23 mouse cellular contexts compared by ENCODE assay signal in genomic region chr19:10126479-10127250, GRCm38 (mm10). TPM values are rescaled to one million over a fixed set of nuclear protein-coding genes. Genes with fewer than 3 reads are reported as not detected.
DNase-seq lines count a peak whose midpoint lies in the region; ATAC-seq and TF ChIP-seq lines count a peak whose summit lies in the region.
"Had no signal": no experiment of that assay in that cellular context is flagged by ENCODE, and none has a peak within 500 bp of the region (broad histone marks: within the 10 kb centered on the region; RNA-seq: fewer than 3 reads in every experiment).

No protein-coding gene starts in this region.

- H3K4me2 ChIP-seq in hindbrain, postnatal 0 days (ENCODE audit: low read depth, low read length) = no peak overlapping the region
- H3K4me2 ChIP-seq in hindbrain, embryonic 11.5 days (replicated peaks; ENCODE audit: low read depth, low read length) = no peak overlapping the region
- H3K4me2 ChIP-seq in liver, embryonic 11.5 days = no peak overlapping the region
- H3K4me2 ChIP-seq: embryonic facial prominence, embryonic 15.5 days; forebrain, embryonic 15.5 days; heart, embryonic 15.5 days; midbrain, embryonic 13.5 days; stomach, embryonic 15.5 days had no signal

- no peaks in the 10 kb centered on the region for H3K9me3 ChIP-seq in hindbrain, postnatal 0 days (ENCODE audit: low read length)
- H3K9me3 ChIP-seq in hindbrain, embryonic 11.5 days (ENCODE audit: control insufficient read depth, low read length) = no peaks in the 10 kb centered on the region
- no peaks in the 10 kb centered on the region for H3K9me3 ChIP-seq in liver, embryonic 11.5 days (ENCODE audit: control insufficient read depth, low read length)
- H3K9me3 ChIP-seq: embryonic facial prominence, embryonic 15.5 days; forebrain, embryonic 15.5 days; heart, embryonic 15.5 days; midbrain, embryonic 13.5 days; stomach, embryonic 15.5 days had no signal

- H3K36me3 ChIP-seq in hindbrain, postnatal 0 days (ENCODE audit: insufficient read depth, low read length) = no peaks in the 10 kb centered on the region
- no peaks in the 10 kb centered on the region for H3K36me3 ChIP-seq in hindbrain, embryonic 11.5 days (ENCODE audit: control insufficient read depth, insufficient read depth, low read length)
- no peaks in the 10 kb centered on the region for H3K36me3 ChIP-seq in liver, adult 2 months (ENCODE audit: control insufficient read depth, insufficient read depth, low read length)
- no peaks in the 10 kb centered on the region for H3K36me3 ChIP-seq in liver, embryonic 11.5 days (ENCODE audit: control insufficient read depth, insufficient read depth, low read length)
- H3K36me3 ChIP-seq: embryonic facial prominence, embryonic 15.5 days; forebrain, embryonic 15.5 days; heart, embryonic 15.5 days; midbrain, embryonic 13.5 days; stomach, embryonic 15.5 days had no signal

- DNase-seq in adrenal gland, adult 2 months = peak; percentile 69
- no peak for DNase-seq in adrenal gland, postnatal 14 days
- peak; percentile 17 for DNase-seq in hindbrain, postnatal 0 days (ENCODE audit: low spot score)
- no peak for DNase-seq in hindbrain, embryonic 11.5 days (ENCODE audit: low spot score)
- peak; percentile 96 for DNase-seq in liver, adult 2 months (ENCODE audit: extremely low read depth, low read depth, low spot score)
- no peak for DNase-seq in liver, embryonic 11.5 days (ENCODE audit: low spot score)
- peak; percentile 30 for DNase-seq in Muller cell, postnatal 12 days (ENCODE audit: inconsistent ontology term)
- no peak for DNase-seq in gastrocnemius, postnatal 10 days
- DNase-seq: cerebellum, adult 8-10 months; gastrocnemius, postnatal 14 days; heart, postnatal 36 days; kidney, adult 11 months; kidney, postnatal 14 days; layer of hippocampus, postnatal 36 days; thymus, postnatal 25 days had no signal

- H3K4me1 ChIP-seq in hindbrain, postnatal 0 days (ENCODE audit: insufficient read depth, low read length) = no peaks in the 10 kb centered on the region
- no peaks in the 10 kb centered on the region for H3K4me1 ChIP-seq in hindbrain, embryonic 11.5 days (replicated peaks; ENCODE audit: control insufficient read depth, insufficient read depth, low read length)
- peaks cover 18% of the 10 kb centered on the region for H3K4me1 ChIP-seq in liver, adult 2 months (ENCODE audit: control insufficient read depth, insufficient read depth, low read length)
- no peaks in the 10 kb centered on the region for H3K4me1 ChIP-seq in liver, embryonic 11.5 days (replicated peaks; ENCODE audit: control insufficient read depth, insufficient read depth, low read length)
- H3K4me1 ChIP-seq: embryonic facial prominence, embryonic 15.5 days; forebrain, embryonic 15.5 days; heart, embryonic 15.5 days; midbrain, embryonic 13.5 days had no signal

- no peak overlapping the region for H3K4me3 ChIP-seq in hindbrain, postnatal 0 days (ENCODE audit: low read length)
- no peak overlapping the region for H3K4me3 ChIP-seq in hindbrain, embryonic 11.5 days (ENCODE audit: low read depth, low read length)
- H3K4me3 ChIP-seq in liver, adult 2 months (ENCODE audit: insufficient read depth, low read depth, low read length) = no peak overlapping the region
- no peak overlapping the region for H3K4me3 ChIP-seq in liver, embryonic 11.5 days (ENCODE audit: low read depth, low read length)
- H3K4me3 ChIP-seq: embryonic facial prominence, embryonic 15.5 days; forebrain, embryonic 15.5 days; heart, embryonic 15.5 days; megakaryocyte, embryonic 14.5 days; midbrain, embryonic 13.5 days; stomach, embryonic 15.5 days had no signal

- H3K27ac ChIP-seq in hindbrain, postnatal 0 days = no peak overlapping the region
- H3K27ac ChIP-seq in hindbrain, embryonic 11.5 days (ENCODE audit: low read depth, low read length) = no peak overlapping the region
- peak overlapping the region; percentile 96 for H3K27ac ChIP-seq in liver, adult 2 months (replicated peaks; ENCODE audit: insufficient read depth, low read depth, low read length)
- no peak overlapping the region for H3K27ac ChIP-seq in liver, embryonic 11.5 days (ENCODE audit: low read depth, low read length)
- H3K27ac ChIP-seq: embryonic facial prominence, embryonic 15.5 days; forebrain, embryonic 15.5 days; heart, embryonic 15.5 days; midbrain, embryonic 13.5 days; stomach, embryonic 15.5 days had no signal

- no peak for TF ChIP-seq CTCF in hindbrain, postnatal 0 days (IDR thresholded peaks at IDR 0.05; ENCODE audit: low read depth)
- no peak for TF ChIP-seq CTCF in liver, adult 2 months (IDR thresholded peaks at IDR 0.05; ENCODE audit: low read depth, low read length)

- H3K9ac ChIP-seq in hindbrain, postnatal 0 days (replicated peaks; ENCODE audit: low read length) = no peak overlapping the region
- no peak overlapping the region for H3K9ac ChIP-seq in hindbrain, embryonic 11.5 days (ENCODE audit: low read depth, low read length)
- peak overlapping the region; percentile 29; the same call in 1 of the 2 replicates for H3K9ac ChIP-seq in liver, adult 2 months (ENCODE audit: low read depth, low read length)
- no peak overlapping the region for H3K9ac ChIP-seq in liver, embryonic 11.5 days (ENCODE audit: low read depth, low read length)
- H3K9ac ChIP-seq: embryonic facial prominence, embryonic 15.5 days; forebrain, embryonic 15.5 days; heart, embryonic 15.5 days; midbrain, embryonic 13.5 days; stomach, embryonic 15.5 days had no signal

- H3K27me3 ChIP-seq in hindbrain, postnatal 0 days (ENCODE audit: insufficient read depth, low read length) = no peaks in the 10 kb centered on the region
- H3K27me3 ChIP-seq in hindbrain, embryonic 11.5 days (ENCODE audit: control insufficient read depth, insufficient read depth, low read length) = no peaks in the 10 kb centered on the region
- H3K27me3 ChIP-seq in liver, adult 2 months (ENCODE audit: control insufficient read depth, insufficient read depth, low read length) = no peaks in the 10 kb centered on the region
- no peaks in the 10 kb centered on the region for H3K27me3 ChIP-seq in liver, embryonic 11.5 days (replicated peaks; ENCODE audit: control insufficient read depth, insufficient read depth, low read length)
- H3K27me3 ChIP-seq: embryonic facial prominence, embryonic 15.5 days; forebrain, embryonic 15.5 days; heart, embryonic 15.5 days; midbrain, embryonic 13.5 days; stomach, embryonic 15.5 days had no signal

- no peak for TF ChIP-seq POLR2A in liver, adult 2 months (IDR thresholded peaks at IDR 0.05; ENCODE audit: extremely low read depth, insufficient read depth, low read length)

- peak; percentile 45; the same call in 1 of the 2 replicates for ATAC-seq in hindbrain, postnatal 0 days
- ATAC-seq in hindbrain, embryonic 11.5 days (ENCODE audit: low FRiP score) = no peak
- ATAC-seq in liver, embryonic 11.5 days (replicated peaks; ENCODE audit: low FRiP score) = no peak
- ATAC-seq: activated CD4-positive, CD25-positive, alpha-beta regulatory T cell, adult 4 months; forebrain, embryonic 15.5 days; hindbrain, embryonic 16.5 days; midbrain, embryonic 13.5 days had no signal

- no peaks in the 10 kb centered on the region for H3K79me2 ChIP-seq in liver, adult 2 months (ENCODE audit: control insufficient read depth, insufficient read depth, low read length)

- 48% methylated on average over 5 of the region's 5 CpGs for WGBS in hindbrain, postnatal 0 days
- WGBS in hindbrain, embryonic 11.5 days = 63% methylated on average over 5 of the region's 5 CpGs
- 14% methylated on average over 5 of the region's 5 CpGs for WGBS in liver, adult 2 months
- 55% methylated on average over 5 of the region's 5 CpGs for WGBS in liver, embryonic 11.5 days

RNA-seq across cellular contexts. Expression of gene Fads2, which starts 25.1 kb away (rescaled TPM):
- total RNA-seq in adrenal gland, adult 2 months (2021) = 1,000 to 10,000 TPM; 1,573 to 1,677 TPM
- polyA plus RNA-seq in adrenal gland, adult 2 months (2012; rRNA removed) = 836 and 1,349 TPM in 2 replicates
- 806 and 858 TPM in 2 replicates for total RNA-seq in adrenal gland, postnatal 14 days (2021)
- 318 and 330 TPM in 2 replicates for total RNA-seq in hindbrain, postnatal 0 days (2014; rRNA removed)
- 260 and 272 TPM in 2 replicates for polyA plus RNA-seq in hindbrain, postnatal 0 days (2015; fragmentation: Nextera tagmentation; extraction: Ambion mirVana)
- polyA plus RNA-seq in hindbrain, embryonic 11.5 days (2014; fragmentation: Nextera tagmentation; extraction: Ambion mirVana) = 62.9 and 63.9 TPM in 2 replicates
- total RNA-seq in liver, adult 2 months (2014; rRNA removed) = 284 and 293 TPM in 2 replicates
- 586 and 618 TPM in 2 replicates for polyA plus RNA-seq in liver, adult 2 months (2012; rRNA removed)
- 48.8 and 54.3 TPM in 2 replicates for polyA plus RNA-seq in liver, embryonic 11.5 days (2014; fragmentation: Nextera tagmentation; extraction: Ambion mirVana)
- 10 to 100 TPM; 14.5 to 18.1 TPM for total RNA-seq in gastrocnemius, postnatal 10 days (2021)

RNA-seq across cellular contexts. Expression of gene Fads1, which starts 56.0 kb away (rescaled TPM):
- total RNA-seq in adrenal gland, adult 2 months (2021) = 1,000 to 10,000 TPM in 1 of 2 experiments, 100 to 1,000 TPM in 1; 745 to 1,239 TPM
- polyA plus RNA-seq in adrenal gland, adult 2 months (2012; rRNA removed) = 203 and 332 TPM in 2 replicates
- total RNA-seq in adrenal gland, postnatal 14 days (2021) = 324 and 362 TPM in 2 replicates
- total RNA-seq in hindbrain, postnatal 0 days (2014; rRNA removed) = 198 and 208 TPM in 2 replicates
- polyA plus RNA-seq in hindbrain, postnatal 0 days (2015; fragmentation: Nextera tagmentation; extraction: Ambion mirVana) = 148 and 151 TPM in 2 replicates
- 139 and 153 TPM in 2 replicates for polyA plus RNA-seq in hindbrain, embryonic 11.5 days (2014; fragmentation: Nextera tagmentation; extraction: Ambion mirVana)
- 238 and 300 TPM in 2 replicates for total RNA-seq in liver, adult 2 months (2014; rRNA removed)
- 297 and 352 TPM in 2 replicates for polyA plus RNA-seq in liver, adult 2 months (2012; rRNA removed)
- 113 and 121 TPM in 2 replicates for polyA plus RNA-seq in liver, embryonic 11.5 days (2014; fragmentation: Nextera tagmentation; extraction: Ambion mirVana)
- 10 to 100 TPM; 27.9 to 28.5 TPM for total RNA-seq in gastrocnemius, postnatal 10 days (2021)

Comparison
In these comparisons a context has a peak if more than half of its experiments do, and no peak if none do; other contexts are left out.
1. DNase-seq: peak in adrenal gland, adult 2 months (single experiment), hindbrain, postnatal 0 days (single experiment), liver, adult 2 months (single experiment) and Muller cell, postnatal 12 days (single experiment); none in adrenal gland, postnatal 14 days (single experiment), hindbrain, embryonic 11.5 days (single experiment), liver, embryonic 11.5 days (single experiment) and gastrocnemius, postnatal 10 days (single experiment).
2. RNA of gene Fads2, which starts 25.1 kb away (total RNA-seq): 1,573 to 1,677 TPM in adrenal gland, adult 2 months, 806 to 858 TPM in adrenal gland, postnatal 14 days, 318 to 330 TPM in hindbrain, postnatal 0 days and 284 to 293 TPM in liver, adult 2 months; 14.5 to 18.1 TPM in gastrocnemius, postnatal 10 days; every median in the first group is over 10 times any median in the second.